Mouse (Mus musculus) urinary bladder, postnatal 14 days (tissue): ENCODE results near the gene March10.
A peak's percentile ranks its signal among the peaks of the same experiment; 100 is the strongest.

ENCODE experiments used
- DNase-seq: peaks from one replicate; pipeline ENCODE4 v3.0.0; 2021; ENCODE audit warnings: low spot score

The March10 gene

DNA sequence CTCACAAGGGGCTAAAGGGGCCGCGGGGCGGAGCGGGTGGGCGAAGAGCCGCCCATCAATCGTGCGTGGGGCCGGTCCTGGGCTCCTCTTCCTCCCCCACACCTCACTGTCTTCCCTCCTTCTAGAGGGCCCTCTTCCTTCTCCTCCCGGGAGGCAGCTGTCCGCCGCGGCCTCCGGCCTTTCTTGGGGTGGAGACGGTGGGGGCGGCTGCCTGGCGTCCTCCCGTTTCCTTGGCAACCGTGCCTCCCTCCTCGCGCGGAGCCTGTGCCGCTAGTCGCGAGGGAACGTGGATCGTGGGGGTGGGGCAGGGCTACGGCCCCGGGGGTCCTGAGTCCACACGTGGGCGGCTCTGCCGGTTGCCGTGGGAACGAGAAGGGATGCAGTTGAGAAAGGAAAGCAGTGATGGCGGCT lies at the start of gene March10:
TSS of gene March10 (minus strand) at position 239 of the 411 bp plus-strand sequence.
- DNase-seq, result no peak

DNA sequence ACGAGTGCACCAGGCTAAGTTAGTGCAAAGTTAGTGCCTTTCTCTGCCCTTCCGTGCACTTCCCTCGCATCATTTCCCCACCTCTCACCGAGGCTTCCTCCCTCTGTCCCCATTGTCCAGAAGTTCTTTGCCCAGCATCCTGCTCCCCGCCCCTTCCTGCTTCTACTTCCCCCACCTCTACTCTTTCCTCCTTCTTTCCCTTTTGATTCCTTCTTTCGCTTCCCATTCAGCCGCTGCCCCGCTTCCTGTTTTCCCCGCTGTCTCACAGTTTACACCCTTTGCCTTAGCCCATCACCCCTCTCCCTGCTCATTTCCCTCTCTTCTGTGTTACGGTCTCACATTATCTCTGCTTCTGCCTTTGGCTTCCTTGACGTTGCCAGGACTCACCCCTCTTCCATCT lies 49.8 kb upstream of the March10 start:
- DNase-seq, result no peak

DNA sequence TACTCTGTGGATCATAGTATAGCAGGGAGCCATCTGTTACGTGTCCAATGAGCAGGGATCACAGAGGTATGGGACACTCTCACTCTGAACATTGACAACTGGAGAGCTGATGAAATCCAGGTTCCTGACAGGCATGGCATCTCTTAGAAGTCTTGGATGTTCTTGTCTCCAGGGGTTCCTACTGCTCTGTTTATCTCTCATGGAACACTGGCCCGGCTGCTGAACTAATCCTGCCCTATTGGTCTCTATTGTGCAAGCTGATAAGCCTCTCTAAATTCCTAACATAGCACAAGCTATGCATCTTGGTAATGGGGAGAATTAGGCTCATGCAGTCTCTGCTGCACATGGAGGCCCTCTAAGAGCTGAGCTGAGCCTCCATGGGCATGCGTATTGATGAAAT lies 48.5 kb upstream of the March10 start:
- no peak for DNase-seq

DNA sequence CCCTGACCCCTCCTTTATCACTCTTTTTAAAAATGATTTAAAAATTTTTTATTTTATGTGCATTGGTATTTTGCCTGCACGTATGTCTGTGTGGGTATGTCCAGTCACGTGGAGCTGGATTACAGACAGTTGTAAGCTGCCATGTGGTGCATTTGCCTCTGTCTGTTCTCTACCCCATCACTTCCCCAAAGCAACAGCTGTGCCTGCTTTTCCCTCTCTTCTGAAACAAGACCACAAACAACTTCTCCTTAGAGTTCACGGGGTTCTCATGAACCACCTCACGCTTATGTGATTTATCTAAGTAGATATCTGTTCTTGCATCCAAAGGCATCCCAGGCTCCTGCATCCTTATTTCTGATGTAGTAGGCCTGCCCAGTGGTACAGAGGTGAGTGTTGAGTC lies 45.8 kb upstream of the March10 start:
- no peak for DNase-seq

DNA sequence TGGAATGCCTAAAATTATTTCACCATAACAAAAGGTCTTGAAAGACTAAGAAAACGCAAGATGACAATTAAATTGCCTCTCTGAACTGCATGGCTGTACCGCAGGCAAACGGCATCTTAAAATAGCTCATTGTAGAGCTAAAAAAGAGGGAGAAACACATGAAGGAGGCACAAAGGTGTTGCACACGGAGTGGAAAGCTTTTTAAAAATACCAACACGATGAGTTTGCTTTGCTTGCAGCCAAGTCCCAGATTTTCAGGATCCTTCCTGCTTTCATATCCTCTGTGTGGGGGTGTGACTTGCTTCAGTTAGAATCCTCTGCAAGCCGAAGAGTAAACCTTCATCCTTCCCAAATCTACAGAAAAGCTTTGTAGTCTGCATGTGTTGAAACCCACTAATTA lies 41.0 kb upstream of the March10 start:
- no peak for DNase-seq

DNA sequence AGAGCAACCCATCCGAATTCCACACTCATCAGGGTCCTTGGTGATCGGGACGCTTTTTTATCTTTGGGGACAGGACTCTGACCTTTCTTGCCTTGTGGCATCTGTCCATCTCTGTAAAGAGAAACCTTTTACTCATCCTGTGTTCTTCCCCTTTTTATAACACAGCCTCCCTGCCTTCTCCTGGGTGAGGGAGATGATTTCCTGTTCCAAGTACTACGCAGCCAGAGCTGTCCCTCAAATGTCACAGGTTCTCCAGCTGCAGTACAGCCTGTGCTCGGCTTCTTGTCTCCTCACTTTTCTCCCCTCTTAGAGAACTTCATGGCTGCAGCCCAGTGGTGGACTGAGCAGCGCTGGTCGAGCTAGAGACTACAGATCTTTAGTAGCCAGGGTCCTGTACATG lies 40.1 kb upstream of the March10 start:
- DNase-seq, result no peak

DNA sequence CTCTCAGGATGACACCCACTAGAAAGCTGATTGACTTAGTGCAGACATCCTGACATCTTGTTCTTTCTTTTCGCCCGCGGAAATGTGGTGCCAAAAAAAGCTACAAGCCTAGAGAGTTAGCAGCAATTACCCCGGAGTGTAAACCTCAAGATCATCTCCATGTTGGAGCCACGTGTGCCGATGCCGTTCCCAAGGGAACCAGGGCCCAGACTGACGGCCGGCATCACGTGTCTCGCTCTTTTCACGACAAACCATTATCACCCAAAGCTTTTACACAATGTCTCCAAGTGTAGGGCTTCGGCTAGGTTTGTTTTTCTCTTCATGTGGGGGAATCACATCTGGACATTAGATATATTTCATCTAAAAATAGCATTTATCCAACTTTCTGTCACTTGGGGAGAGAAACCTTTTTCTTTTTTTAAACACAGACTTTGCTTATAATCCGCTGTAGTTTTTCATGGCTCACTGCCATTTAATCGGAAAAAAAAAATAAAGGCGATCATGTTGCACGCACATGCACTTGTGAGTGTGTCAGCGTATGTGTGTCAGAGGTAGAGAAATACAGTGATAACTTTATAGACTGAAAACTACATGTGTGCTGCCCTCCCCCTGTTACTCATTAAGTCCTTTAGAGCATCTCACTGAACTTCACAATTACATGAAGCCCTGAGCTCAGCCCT lies 39.2 kb upstream of the March10 start:
- no peak for DNase-seq

DNA sequence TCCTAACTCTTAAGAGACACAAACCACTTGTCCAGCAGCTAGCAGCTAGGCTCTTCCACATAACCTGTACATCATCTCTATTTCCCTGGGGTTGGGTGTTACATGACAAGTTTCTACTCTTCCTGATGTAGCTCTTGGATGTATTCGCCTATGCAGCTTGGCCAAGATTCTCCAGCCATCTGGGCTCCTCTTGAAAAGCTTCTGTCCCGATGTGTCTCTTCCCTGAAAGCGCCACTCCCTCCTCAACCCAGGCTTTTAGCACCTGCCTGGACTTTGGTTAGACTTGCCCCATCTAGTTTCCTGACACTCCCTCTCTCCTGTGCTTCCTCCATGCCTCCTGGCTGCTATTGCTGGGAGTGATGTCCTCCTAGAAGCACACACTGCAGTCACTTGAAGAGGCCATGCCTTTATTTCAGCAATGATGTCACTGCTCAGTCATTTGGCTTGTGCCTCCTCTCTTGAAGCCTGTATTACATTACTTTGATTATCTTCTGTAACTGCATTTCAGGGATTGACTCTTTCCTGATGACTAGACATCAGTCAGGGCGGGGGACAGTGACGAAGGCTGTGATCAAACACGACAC lies 38.3 kb upstream of the March10 start:
- no peak for DNase-seq

DNA sequence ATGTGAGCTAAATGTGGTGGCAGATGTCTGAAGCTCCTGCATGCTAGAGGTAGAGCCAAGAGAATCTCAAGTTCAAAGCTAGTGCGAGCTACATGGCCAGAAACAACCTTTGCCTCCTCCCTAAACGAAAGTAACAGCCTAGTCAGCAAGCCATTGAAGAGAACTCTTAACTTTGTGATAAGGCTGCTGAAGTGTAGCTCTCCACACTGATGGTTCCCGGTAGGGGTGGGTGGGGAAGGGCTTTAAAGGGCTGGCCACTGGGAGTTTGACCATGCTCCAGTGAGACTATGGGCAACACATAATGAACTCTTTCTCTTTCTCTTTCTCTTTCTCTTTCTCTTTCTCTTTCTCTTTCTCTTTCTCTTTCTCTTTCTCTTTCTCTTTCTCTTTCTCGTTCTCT lies 35.9 kb upstream of the March10 start:
- DNase-seq, result no peak

DNA sequence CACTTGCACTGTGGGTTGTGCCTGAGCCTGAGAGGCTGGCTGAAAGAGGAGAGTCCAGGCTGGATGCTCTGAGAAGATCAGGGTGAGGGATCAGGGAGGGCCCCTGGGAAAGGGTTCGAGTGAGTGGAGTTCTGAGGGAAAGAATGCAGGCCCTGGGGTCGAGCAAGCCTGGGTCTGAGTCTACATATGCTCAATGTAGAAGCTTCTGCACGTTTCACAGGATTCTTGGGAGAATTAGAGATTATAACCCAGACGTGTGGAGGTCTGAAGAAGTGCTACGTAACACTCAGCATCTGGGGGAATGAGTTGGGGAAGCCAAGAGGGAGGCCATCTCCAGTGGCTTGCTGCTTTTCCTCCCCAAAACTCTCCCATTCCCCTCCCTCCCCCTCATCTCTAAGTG lies 34.4 kb upstream of the March10 start:
- DNase-seq, result no peak

DNA sequence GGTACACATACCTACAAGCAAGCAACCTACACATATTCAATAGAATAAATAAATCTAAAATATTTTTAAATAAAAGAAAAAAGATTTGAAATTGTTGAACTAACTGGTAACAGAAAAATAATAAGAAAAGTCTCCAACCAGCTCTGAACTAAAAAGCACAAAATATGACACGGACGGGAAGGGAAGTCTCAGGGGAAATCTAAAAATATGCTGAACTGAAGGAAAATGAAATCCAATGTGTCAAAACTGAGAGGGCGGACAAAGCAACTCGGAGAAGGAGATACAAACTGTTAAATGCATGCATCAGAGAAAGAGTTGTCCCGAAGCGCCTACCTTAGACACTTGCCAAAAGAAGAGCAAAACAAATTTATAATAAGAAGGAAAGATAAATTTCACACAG lies 28.9 kb upstream of the March10 start:
- DNase-seq, result no peak

DNA sequence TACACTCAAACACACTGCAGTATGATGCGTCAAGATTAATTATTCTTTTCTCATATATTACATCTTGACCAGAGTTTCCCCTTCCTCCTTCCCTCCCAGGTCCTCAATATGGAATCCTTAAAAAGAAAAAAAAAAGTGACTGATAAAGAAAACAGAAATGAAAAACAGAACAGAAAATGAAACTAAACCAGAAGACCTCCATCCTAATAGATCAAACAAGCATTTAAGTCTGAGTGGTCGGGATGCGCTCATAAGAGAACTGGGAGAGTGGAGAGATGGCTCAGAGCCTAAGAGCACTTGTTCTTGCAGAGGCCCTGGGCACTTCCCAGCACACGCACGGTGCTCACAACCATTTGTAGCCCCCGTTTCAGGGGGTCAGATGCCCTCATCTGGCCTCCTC lies 28.5 kb upstream of the March10 start:
- no peak for DNase-seq

DNA sequence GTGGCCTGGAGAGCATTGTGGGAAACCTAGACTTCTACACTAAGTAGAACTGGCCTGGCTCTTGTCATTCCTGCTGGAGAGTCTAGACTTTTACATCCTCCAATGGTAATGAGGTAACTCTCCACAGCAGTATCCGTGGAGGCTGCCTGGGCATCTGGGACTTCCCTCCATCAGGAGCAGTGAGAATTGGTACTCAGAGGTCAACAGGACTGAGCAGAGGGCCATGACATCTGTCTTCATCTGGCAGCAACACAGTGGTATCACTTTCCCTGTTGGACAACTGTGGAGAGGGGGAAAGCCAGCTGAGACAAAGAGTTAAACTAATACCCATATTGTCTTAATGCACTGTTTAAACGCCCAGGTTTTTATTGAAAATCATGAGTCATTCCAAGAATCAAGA lies 26.2 kb upstream of the March10 start:
- DNase-seq, result no peak

DNA sequence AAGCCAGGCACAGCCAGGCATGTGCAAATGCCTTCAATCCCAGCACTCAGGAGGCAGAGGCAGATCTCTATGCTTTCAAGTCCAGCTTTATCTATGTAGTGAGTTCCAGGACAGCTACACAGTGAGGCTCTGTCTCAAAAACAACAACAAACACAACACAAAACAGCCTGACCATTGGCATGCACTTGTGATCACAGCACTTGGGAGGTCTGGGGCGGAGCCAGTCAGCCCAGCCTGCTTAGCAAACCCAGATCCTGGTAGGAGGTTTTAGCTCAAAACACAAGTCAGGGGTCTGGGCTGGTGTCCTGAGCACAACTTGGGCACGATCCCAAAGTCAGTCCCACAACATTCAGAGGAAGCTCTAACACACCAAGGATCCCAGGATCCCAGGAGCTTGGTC lies 18.2 kb upstream of the March10 start:
- no peak for DNase-seq

DNA sequence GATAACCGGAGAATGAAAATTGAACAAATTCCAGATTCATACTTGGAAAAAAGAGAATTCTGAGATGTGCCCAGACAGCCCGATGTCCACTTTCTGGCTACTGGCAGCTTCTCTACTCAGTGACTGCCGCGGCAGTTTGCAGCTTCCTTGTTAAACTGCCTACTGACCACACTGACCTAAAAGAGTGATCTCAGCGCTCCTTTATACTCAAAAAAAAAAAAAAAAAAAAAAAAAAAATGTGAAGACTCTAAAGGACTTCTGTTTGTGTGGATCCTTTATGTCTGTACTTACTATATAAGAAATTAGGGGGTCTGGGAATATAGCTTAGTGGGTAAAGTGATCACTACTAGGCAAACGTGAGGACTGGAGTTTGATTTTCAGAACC lies 17.8 kb upstream of the March10 start:
- no peak for DNase-seq

DNA sequence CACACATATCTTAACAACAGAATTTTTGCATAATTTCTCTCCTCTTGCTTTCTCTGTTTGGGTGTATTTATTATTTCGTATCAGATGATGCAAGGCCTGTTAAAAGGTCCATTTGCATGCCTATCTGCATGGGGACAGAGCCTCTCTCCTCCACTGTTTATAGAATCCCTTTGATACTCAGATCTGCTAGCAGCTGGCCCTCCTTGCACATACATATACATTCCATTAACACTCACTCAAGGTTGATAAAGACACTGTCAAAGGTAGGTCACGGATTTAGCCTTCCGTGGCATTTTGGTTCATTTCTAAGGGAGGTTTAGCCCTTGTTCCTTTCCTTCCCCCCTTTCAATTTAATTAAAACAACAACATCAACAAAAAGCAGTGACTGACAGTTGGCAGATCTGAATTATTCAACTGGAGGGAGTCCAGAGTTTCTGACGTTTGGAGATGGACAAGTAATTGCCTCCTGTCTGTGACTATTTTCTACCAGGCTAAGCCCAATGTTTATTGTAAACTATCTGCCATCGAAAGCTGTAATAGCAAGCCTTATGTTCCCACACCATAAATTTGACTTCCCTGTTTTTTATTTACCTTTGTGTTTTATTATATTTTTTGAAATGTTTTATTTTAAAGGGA lies 17.3 kb upstream of the March10 start:
- no peak for DNase-seq

DNA sequence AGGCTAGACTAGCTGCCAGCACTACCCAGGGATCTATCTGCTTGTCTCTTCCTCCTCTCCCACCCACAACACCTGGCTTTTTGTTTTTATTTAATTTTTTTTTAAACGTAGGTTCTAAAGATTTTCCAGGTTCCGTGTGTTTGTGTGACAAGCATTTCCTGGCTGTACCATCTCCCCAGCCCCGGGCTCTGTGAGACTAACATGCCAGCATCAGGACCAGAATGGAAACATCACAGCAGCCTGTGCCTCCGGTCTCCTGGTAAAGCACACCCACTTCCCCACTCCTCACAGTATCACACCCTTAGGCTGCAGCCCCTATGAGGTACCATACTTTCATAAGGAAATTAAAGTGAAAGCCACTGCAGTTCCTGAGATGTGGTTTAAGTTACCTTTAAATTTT lies 16.1 kb upstream of the March10 start:
- no peak for DNase-seq

DNA sequence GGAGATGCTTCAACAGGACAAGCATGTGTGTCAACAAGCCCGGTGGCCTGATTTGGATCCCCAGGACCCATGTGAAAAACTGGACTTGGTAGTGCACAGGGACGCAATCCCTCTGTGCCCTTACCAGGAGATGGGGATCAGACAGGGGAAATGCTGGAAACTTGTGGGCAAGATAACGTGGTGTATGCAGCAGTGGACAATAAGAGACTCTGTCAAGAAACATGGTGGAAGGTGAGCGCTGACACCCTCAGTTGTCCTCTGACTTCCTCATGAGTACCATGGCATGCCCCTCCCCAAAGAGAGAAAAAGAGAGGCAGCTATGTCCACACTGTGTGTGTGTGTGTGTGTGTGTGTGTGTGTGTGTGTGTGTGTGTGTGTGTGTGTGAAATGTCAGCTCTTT lies 14.4 kb upstream of the March10 start:
- no peak for DNase-seq

DNA sequence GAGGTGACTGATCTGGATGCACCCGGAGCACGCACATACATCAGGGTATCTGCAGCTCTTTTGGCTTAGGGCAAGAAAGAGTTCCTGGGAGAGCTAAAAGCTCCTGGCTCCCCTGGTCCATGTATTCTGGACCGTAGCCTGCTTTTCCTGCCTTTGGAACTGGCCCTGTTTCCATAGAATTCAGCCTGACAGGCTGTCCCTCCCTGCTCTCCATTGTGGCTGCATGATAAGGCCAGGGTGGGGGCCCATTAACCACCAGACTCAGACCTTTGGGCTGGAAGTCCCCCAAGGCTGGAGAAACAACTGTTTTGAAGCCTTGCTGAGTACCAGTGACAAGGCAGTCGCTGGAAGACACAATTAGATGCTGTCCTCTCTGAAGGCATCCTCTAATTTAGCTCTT lies 13.0 kb upstream of the March10 start:
- no peak for DNase-seq

DNA sequence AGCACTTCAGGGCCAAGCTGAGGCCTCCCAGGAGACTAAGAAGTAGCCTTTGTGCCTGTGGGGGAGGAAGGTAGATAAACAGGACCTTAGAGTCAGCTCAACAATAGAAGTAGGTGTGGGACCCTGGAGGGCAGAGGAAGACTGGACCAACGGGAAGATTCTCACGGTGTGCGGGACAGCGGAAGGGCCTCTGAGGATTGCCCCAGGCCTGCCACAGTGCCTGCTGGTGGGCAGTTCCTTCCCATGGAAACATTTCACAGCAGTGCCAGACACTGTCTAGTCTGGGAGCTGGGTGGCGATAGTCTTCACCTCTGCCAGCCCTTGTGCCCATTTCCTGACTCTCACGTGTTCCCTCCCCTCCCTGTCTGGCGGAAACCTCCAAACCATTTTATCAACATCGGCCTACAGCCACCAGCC lies 12.6 kb upstream of the March10 start:
- DNase-seq, result no peak

DNA sequence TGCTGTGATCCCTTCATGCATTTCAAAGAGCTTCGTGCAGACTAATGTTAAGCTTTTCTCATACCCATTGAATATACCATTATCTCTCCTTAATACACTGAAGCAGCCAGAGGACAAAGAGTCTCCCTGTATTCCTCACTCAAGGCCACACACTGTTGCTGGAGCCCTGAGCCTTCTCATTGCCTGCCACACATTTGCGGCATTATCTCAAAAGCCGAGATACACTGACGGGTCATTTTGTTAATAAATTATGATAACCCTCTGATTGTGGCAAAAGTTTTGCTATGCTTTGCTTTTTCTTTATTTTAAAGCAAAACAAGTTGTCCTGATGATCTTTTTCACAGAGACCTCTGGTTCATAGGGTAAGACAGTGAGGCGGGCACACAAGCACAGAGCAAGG lies 11.9 kb upstream of the March10 start:
- DNase-seq, result no peak

DNA sequence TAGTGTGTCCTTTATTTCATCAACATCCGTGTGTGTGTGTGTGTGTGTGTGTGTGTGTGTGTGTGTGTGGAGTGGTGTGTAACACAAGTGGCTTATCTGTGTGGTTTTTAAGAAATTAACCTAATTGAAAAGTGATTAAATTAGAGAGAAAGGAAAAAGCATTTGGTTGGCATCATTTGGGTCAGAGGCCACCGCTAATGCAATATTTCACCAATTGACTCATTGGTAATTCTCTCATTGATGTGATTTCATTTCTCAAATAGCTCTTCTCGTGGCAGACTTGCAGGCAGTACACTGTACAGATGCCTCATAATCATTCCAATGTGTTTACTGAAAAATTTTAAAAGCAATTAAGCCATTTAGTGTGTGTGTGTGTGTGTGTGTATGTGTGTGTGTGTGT lies 11.3 kb upstream of the March10 start:
- no peak for DNase-seq

DNA sequence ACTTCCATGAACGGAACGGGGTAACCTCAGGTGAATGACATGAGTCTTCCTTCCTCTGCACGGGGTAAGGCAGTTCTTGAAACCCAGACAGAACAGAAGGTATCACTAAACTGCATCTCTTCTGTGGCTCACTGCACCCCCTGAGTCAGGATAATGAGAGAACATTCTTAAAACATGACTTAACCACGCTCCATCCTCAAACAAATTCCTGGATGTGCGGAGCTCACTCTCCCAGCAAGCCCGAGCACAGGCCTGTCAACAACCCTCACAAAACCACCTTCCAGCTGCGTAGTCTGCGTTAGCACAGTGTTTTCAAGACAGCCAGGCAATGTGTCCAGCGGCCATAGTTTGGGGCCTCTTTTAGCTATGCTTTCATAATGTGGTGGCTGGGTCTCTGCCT lies 10.7 kb upstream of the March10 start:
- DNase-seq, result peak; percentile 26

DNA sequence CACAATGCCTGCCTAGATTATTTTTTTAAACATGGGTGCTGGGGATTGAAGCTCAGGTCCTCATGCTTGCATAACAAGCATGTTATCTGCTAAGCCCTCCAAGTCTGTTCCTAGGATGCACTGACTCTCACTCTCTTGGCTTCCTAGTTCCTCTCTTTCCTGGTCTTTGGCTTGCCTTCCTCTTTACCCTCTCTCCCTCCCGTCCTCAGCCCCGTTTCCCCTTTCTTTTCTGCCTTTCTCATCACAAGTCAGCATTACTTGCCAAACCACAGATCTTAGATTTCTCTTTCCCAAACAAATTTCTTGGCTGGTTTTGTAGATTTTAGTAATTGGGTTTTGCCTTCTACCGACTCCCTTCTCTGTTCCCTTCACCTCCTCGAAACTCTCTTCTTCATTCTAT lies 10.2 kb upstream of the March10 start:
- no peak for DNase-seq
